Mouse (Mus musculus) stomach, embryonic 16.5 days (tissue): ENCODE measurements around the gene Sfxn1. TPM values are rescaled to one million over a fixed set of nuclear protein-coding genes. Genes with fewer than 3 reads are reported as not detected.

ENCODE experiments used
- ATAC-seq: fragments of 200-750 bp; cut with Nextera tagmentation; 2 replicates; pipeline ENCODE4 v1.8.0; 2017; ENCODE audit warnings: moderate number of reproducible peaks, moderate TSS enrichment; ENCODE audit not compliant: insufficient read depth, low FRiP score
- H3K27ac ChIP-seq: fragments of 300-500 bp; sonication (generic); 2 replicates; pipeline ENCODE4 v1.5.1; 2014; ENCODE audit warnings: low read length
- H3K27me3 ChIP-seq: fragments of 300-500 bp; sonication (generic); 2 replicates; pipeline ENCODE4 v1.6.1; 2014; ENCODE audit warnings: low read length, control low read depth, mixed read lengths; ENCODE audit not compliant: control insufficient read depth, insufficient read depth
- H3K36me3 ChIP-seq: fragments of 300-500 bp; sonication (generic); 2 replicates; pipeline ENCODE4 v1.6.1; 2014; ENCODE audit warnings: low read length; ENCODE audit not compliant: control insufficient read depth, insufficient read depth
- H3K4me1 ChIP-seq: fragments of 300-500 bp; sonication (generic); 2 replicates; pipeline ENCODE4 v1.6.1; 2014; ENCODE audit warnings: low read length, control low read depth, mixed read lengths; ENCODE audit not compliant: control insufficient read depth, insufficient read depth
- H3K4me2 ChIP-seq: fragments of 300-500 bp; sonication (generic); 2 replicates; pipeline ENCODE4 v1.6.1; 2014; ENCODE audit warnings: low read depth, low read length, mixed read lengths
- H3K4me3 ChIP-seq: fragments of 300-500 bp; sonication (generic); replicated peaks from 2 replicates; pipeline ENCODE4 v1.5.1; 2014; ENCODE audit warnings: mild to moderate bottlenecking, low read length
- H3K9ac ChIP-seq: fragments of 300-500 bp; sonication (generic); 2 replicates; pipeline ENCODE4 v1.6.1; 2014; ENCODE audit warnings: low read length
- H3K9me3 ChIP-seq: fragments of 300-500 bp; sonication (generic); replicated peaks from 2 replicates; pipeline ENCODE4 v1.6.1; 2016; ENCODE audit warnings: low read length, control low read depth; ENCODE audit not compliant: control insufficient read depth
- WGBS: fragments of 180-500 bp; shearing (Covaris S2); extraction: QIAGEN DNeasy Blood & Tissue Kit; methylation state at CpG from one replicate; pipeline ENCODE4 v1.1.7; 2014; 5-methylcytosine and 5-hydroxymethylcytosine counted together
- polyA plus RNA-seq: library from polyadenylated mRNA; unstranded; fragments of >200 nt; fragmentation: Nextera tagmentation; extraction: Ambion mirVana; gene quantifications from 2 replicates; pipeline ENCODE4 v1.2.1, GENCODE M21; 2015

The Sfxn1 gene
- 57.4 and 64.0 TPM in 2 replicates for polyA plus RNA-seq

- H3K9me3 ChIP-seq, result no peaks in the 10 kb centered on the region
- peaks cover 12% of the 10 kb centered on the region for H3K4me1 ChIP-seq
- H3K27ac ChIP-seq, result peak within 1 kb of the TSS; percentile 85
- peak within 1 kb of the TSS; percentile 92 for H3K9ac ChIP-seq
- no peaks in the 10 kb centered on the region for H3K36me3 ChIP-seq
- under 1% methylated on average over 54 of the region's 74 CpGs for WGBS
- peak within 1 kb of the TSS; percentile 78 for H3K4me2 ChIP-seq
- no peaks in the 10 kb centered on the region for H3K27me3 ChIP-seq
- peak; percentile 81 for ATAC-seq
- peak within 1 kb of the TSS; percentile 82 for H3K4me3 ChIP-seq
Measured at GRCm38 (mm10) chr13:54071606-54072331, at the start of gene Sfxn1. Gene Sfxn1 (plus strand): TSS chr13:54071869.

GRCm38 (mm10) chr13:54023311-54023710 lies 48.4 kb upstream of the Sfxn1 start:
- no peaks in the 10 kb centered on the region for H3K36me3 ChIP-seq
- H3K4me2 ChIP-seq, result no peak overlapping the region
- no peak overlapping the region for H3K4me3 ChIP-seq
- no peaks in the 10 kb centered on the region for H3K27me3 ChIP-seq
- H3K9ac ChIP-seq, result no peak overlapping the region
- H3K27ac ChIP-seq, result no peak overlapping the region
- no peak for ATAC-seq
- no peaks in the 10 kb centered on the region for H3K4me1 ChIP-seq
- H3K9me3 ChIP-seq, result no peaks in the 10 kb centered on the region
- 63% methylated on average over 5 of the region's 5 CpGs for WGBS

GRCm38 (mm10) chr13:54027079-54027478 lies 44.6 kb upstream of the Sfxn1 start:
- Histone ChIP-seq H3K4me3 (no peak overlapping the region), H3K27ac (no peak overlapping the region), H3K9ac (no peak overlapping the region), H3K4me1 (no peaks in the 10 kb centered on the region), H3K36me3 (no peaks in the 10 kb centered on the region), H3K9me3 (no peaks in the 10 kb centered on the region), H3K27me3 (no peaks in the 10 kb centered on the region), H3K4me2 (no peak overlapping the region)
- 83% methylated on average over 7 of the region's 7 CpGs for WGBS
- ATAC-seq, result no peak

GRCm38 (mm10) chr13:54033653-54034052 lies 38.0 kb upstream of the Sfxn1 start:
- no peaks in the 10 kb centered on the region for H3K9me3 ChIP-seq
- H3K4me1 ChIP-seq, result no peaks in the 10 kb centered on the region
- no peak for ATAC-seq
- no peak overlapping the region for H3K4me2 ChIP-seq
- no peak overlapping the region for H3K4me3 ChIP-seq
- 74% methylated on average over 4 of the region's 4 CpGs for WGBS
- H3K9ac ChIP-seq, result no peak overlapping the region
- H3K27me3 ChIP-seq, result no peaks in the 10 kb centered on the region
- H3K27ac ChIP-seq, result no peak overlapping the region
- H3K36me3 ChIP-seq, result no peaks in the 10 kb centered on the region

GRCm38 (mm10) chr13:54035541-54035940 lies 36.1 kb upstream of the Sfxn1 start:
- Histone ChIP-seq H3K4me3 (no peak overlapping the region), H3K27ac (no peak overlapping the region), H3K4me1 (no peaks in the 10 kb centered on the region), H3K27me3 (no peaks in the 10 kb centered on the region), H3K36me3 (no peaks in the 10 kb centered on the region), H3K4me2 (no peak overlapping the region), H3K9ac (no peak overlapping the region), H3K9me3 (no peaks in the 10 kb centered on the region)
- no peak for ATAC-seq
- 71% methylated on average over 1 of the region's 1 CpGs for WGBS

GRCm38 (mm10) chr13:54037936-54038335 lies 33.7 kb upstream of the Sfxn1 start:
- 80% methylated on average over 4 of the region's 4 CpGs for WGBS
- no peak overlapping the region for H3K4me2 ChIP-seq
- no peaks in the 10 kb centered on the region for H3K9me3 ChIP-seq
- H3K4me3 ChIP-seq, result no peak overlapping the region
- H3K4me1 ChIP-seq, result no peaks in the 10 kb centered on the region
- ATAC-seq, result no peak
- H3K27ac ChIP-seq, result no peak overlapping the region
- no peaks in the 10 kb centered on the region for H3K27me3 ChIP-seq
- H3K36me3 ChIP-seq, result no peaks in the 10 kb centered on the region
- H3K9ac ChIP-seq, result no peak overlapping the region

- ATAC-seq, result no peak
- H3K27me3 ChIP-seq, result no peaks in the 10 kb centered on the region
- H3K4me1 ChIP-seq, result no peaks in the 10 kb centered on the region
- H3K36me3 ChIP-seq, result no peaks in the 10 kb centered on the region
- H3K9me3 ChIP-seq, result no peaks in the 10 kb centered on the region
- no peak overlapping the region for H3K9ac ChIP-seq
- WGBS, result 92% methylated on average over 2 of the region's 2 CpGs
- H3K4me3 ChIP-seq, result no peak overlapping the region
- H3K4me2 ChIP-seq, result no peak overlapping the region
- no peak overlapping the region for H3K27ac ChIP-seq
Measured at GRCm38 (mm10) chr13:54040256-54040655, 31.4 kb upstream of the Sfxn1 start.

GRCm38 (mm10) chr13:54048679-54049352 lies 22.9 kb upstream of the Sfxn1 start:
- no peak overlapping the region for H3K9ac ChIP-seq
- H3K36me3 ChIP-seq, result no peaks in the 10 kb centered on the region
- H3K4me2 ChIP-seq, result no peak overlapping the region
- H3K27me3 ChIP-seq, result peaks cover 2% of the 10 kb centered on the region; the same call in 1 of the 2 replicates
- no peak for ATAC-seq
- H3K27ac ChIP-seq, result no peak overlapping the region
- H3K4me3 ChIP-seq, result no peak overlapping the region
- WGBS, result 80% methylated on average over 7 of the region's 7 CpGs
- H3K4me1 ChIP-seq, result no peaks in the 10 kb centered on the region
- H3K9me3 ChIP-seq, result no peaks in the 10 kb centered on the region

GRCm38 (mm10) chr13:54051641-54052040 lies 20.0 kb upstream of the Sfxn1 start:
- WGBS, result 66% methylated on average over 7 of the region's 7 CpGs
- H3K27me3 ChIP-seq, result peaks cover 24% of the 10 kb centered on the region

More at GRCm38 (mm10) chr13:54051641-54052040, 20.0 kb upstream of the Sfxn1 start:
- H3K9ac ChIP-seq, result no peak overlapping the region
- no peak overlapping the region for H3K4me2 ChIP-seq
- ATAC-seq, result no peak
- no peaks in the 10 kb centered on the region for H3K9me3 ChIP-seq
- H3K27ac ChIP-seq, result no peak overlapping the region
- no peaks in the 10 kb centered on the region for H3K36me3 ChIP-seq
- H3K4me1 ChIP-seq, result peaks cover 6% of the 10 kb centered on the region; the same call in 1 of the 2 replicates
- no peak overlapping the region for H3K4me3 ChIP-seq
